In genomic region chr3:56357035-56357701, GRCm38 (mm10) we compare ENCODE assay signal across 11 mouse cellular contexts.
DNase-seq lines count a peak whose midpoint lies in the region; ATAC-seq lines count a peak whose summit lies in the region.
"Had no signal": no experiment of that assay in that cellular context is flagged by ENCODE, and none has a peak within 500 bp of the region (broad histone marks: within the 10 kb centered on the region; RNA-seq: fewer than 3 reads in every experiment).

No protein-coding gene starts in this region.

- H3K4me2 ChIP-seq in forebrain, embryonic 13.5 days: no peak overlapping the region

- WGBS in forebrain, embryonic 13.5 days: 38% methylated on average over 6 of the region's 6 CpGs

- DNase-seq in cerebellum, adult 8-10 months: peak; percentile 18
- DNase-seq in mesoderm, embryonic 11.5 days (ENCODE audit: low read depth, low spot score): peak; percentile 40
- DNase-seq in urinary bladder, postnatal 10 days (ENCODE audit: low spot score): no peak
- DNase-seq in gastrocnemius, postnatal 14 days: no peak
- DNase-seq in heart, adult 9 months (ENCODE audit: low spot score in 2 of 2): no peak
- DNase-seq: kidney, postnatal 36 days had no signal

- H3K27me3 ChIP-seq in forebrain, embryonic 13.5 days: no peaks in the 10 kb centered on the region

- H3K27ac ChIP-seq in forebrain, embryonic 13.5 days: peak overlapping the region; percentile 81
- H3K27ac ChIP-seq: liver, embryonic 14.5 days had no signal

- ATAC-seq in cerebellum, adult (ENCODE audit: insufficient number of reproducible peaks, low FRiP score, low TSS enrichment): peak; percentile 95
- peak; percentile 85 for ATAC-seq in forebrain, embryonic 13.5 days
- no peak for ATAC-seq in erythroblast, adult 5-6 weeks (replicated peaks; ENCODE audit: low FRiP score, poor library complexity, severe bottlenecking)

- H3K9ac ChIP-seq in forebrain, embryonic 13.5 days: no peak overlapping the region
- H3K9ac ChIP-seq: liver, embryonic 14.5 days had no signal

- H3K4me3 ChIP-seq in forebrain, embryonic 13.5 days: no peak overlapping the region

- peaks cover 25% of the 10 kb centered on the region for H3K4me1 ChIP-seq in forebrain, embryonic 13.5 days

- H3K9me3 ChIP-seq in forebrain, embryonic 13.5 days (replicated peaks): no peaks in the 10 kb centered on the region
- H3K9me3 ChIP-seq: G1E had no signal

- H3K36me3 ChIP-seq in forebrain, embryonic 13.5 days (ENCODE audit: poor library complexity, severe bottlenecking): no peaks in the 10 kb centered on the region
- H3K36me3 ChIP-seq: G1E had no signal

- intact Hi-C loops in gastrocnemius, postnatal 14 days (cut with DNase I; ENCODE audit: low total_unique reads): no loop called here

Comparison
In these comparisons a context has a peak if more than half of its experiments do, and no peak if none do; other contexts are left out.
1. DNase-seq: peak in cerebellum, adult 8-10 months (single experiment) and mesoderm, embryonic 11.5 days (single experiment); none in urinary bladder, postnatal 10 days (single experiment), gastrocnemius, postnatal 14 days (single experiment) and heart, adult 9 months (0 of 2).